Mouse (Mus musculus): ENCODE data around the gene Entpd3.

- no peak for TF ChIP-seq CTCF (conservative IDR thresholded peaks at IDR 0.05; ENCODE audit: low read length)
- TF ChIP-seq NANOG (IDR thresholded peaks at IDR 0.05; ENCODE audit: borderline replicate concordance, low read length) = no peak
These were observed 55.7 kb downstream of the Entpd3 start for GRCm38 (mm10) chr9:120595306-120595705.

Measured in E14TG2a.4 (cell line).